Mouse (Mus musculus): ENCODE measurements around the gene Sdk1.
"Not testable (repeated sequence)": the region's sequence is repeated elsewhere in the genome, so short reads cannot be mapped to it uniquely, and the experiment has no call there.

The Sdk1 gene

GRCm38 (mm10) chr5:141633271-141633670, 392.0 kb downstream of the Sdk1 start:
- no peak for DNase-seq (ENCODE audit: low spot score in 2 of 2)

GRCm38 (mm10) chr5:141636406-141636805, 395.1 kb downstream of the Sdk1 start:
- DNase-seq (ENCODE audit: low spot score in 2 of 2), result no peak

GRCm38 (mm10) chr5:141637054-141637453, 395.8 kb downstream of the Sdk1 start:
- DNase-seq (ENCODE audit: low spot score in 2 of 2), result not testable (repeated sequence)

- DNase-seq (ENCODE audit: low spot score in 2 of 2), result no peak
Measured at GRCm38 (mm10) chr5:141645671-141646070, 404.4 kb downstream of the Sdk1 start.

GRCm38 (mm10) chr5:141646621-141647020, 405.3 kb downstream of the Sdk1 start:
- DNase-seq (ENCODE audit: low spot score in 2 of 2), result no peak

- no peak for DNase-seq (ENCODE audit: low spot score in 2 of 2)
Measured at GRCm38 (mm10) chr5:141649831-141650375, 408.6 kb downstream of the Sdk1 start.

GRCm38 (mm10) chr5:141651690-141652377, 410.5 kb downstream of the Sdk1 start:
- DNase-seq (ENCODE audit: low spot score in 2 of 2), result no peak

GRCm38 (mm10) chr5:141676371-141676770, 435.1 kb downstream of the Sdk1 start:
- no peak for DNase-seq (ENCODE audit: low spot score in 2 of 2)

- DNase-seq (ENCODE audit: low spot score in 2 of 2), result peak in 1 of 2 experiments; percentile 8
Measured at GRCm38 (mm10) chr5:141677034-141677433, 435.7 kb downstream of the Sdk1 start.

- DNase-seq (ENCODE audit: low spot score in 2 of 2), result no peak
Measured at GRCm38 (mm10) chr5:141677841-141678240, 436.6 kb downstream of the Sdk1 start.

GRCm38 (mm10) chr5:141686876-141687420, 445.7 kb downstream of the Sdk1 start:
- DNase-seq (ENCODE audit: low spot score in 2 of 2), result no peak

GRCm38 (mm10) chr5:141689442-141690105, 448.3 kb downstream of the Sdk1 start:
- no peak for DNase-seq (ENCODE audit: low spot score in 2 of 2)

GRCm38 (mm10) chr5:141691482-141691975, 450.2 kb downstream of the Sdk1 start:
- no peak for DNase-seq (ENCODE audit: low spot score in 2 of 2)

GRCm38 (mm10) chr5:141693716-141694115, 452.4 kb downstream of the Sdk1 start:
- DNase-seq (ENCODE audit: low spot score in 2 of 2), result no peak

GRCm38 (mm10) chr5:141694901-141695300, 453.6 kb downstream of the Sdk1 start:
- DNase-seq (ENCODE audit: low spot score in 2 of 2), result no peak

GRCm38 (mm10) chr5:141698406-141698805, 457.1 kb downstream of the Sdk1 start:
- DNase-seq (ENCODE audit: low spot score in 2 of 2), result no peak

- no peak for DNase-seq (ENCODE audit: low spot score in 2 of 2)
Measured at GRCm38 (mm10) chr5:141720751-141721150, 479.5 kb downstream of the Sdk1 start.

GRCm38 (mm10) chr5:141727968-141728367, 486.7 kb downstream of the Sdk1 start:
- DNase-seq (ENCODE audit: low spot score in 2 of 2), result no peak

- no peak for DNase-seq (ENCODE audit: low spot score in 2 of 2)
Measured at GRCm38 (mm10) chr5:141730006-141730405, 488.7 kb downstream of the Sdk1 start.

GRCm38 (mm10) chr5:141738725-141739124, 497.4 kb downstream of the Sdk1 start:
- DNase-seq (ENCODE audit: low spot score in 2 of 2), result no peak

GRCm38 (mm10) chr5:141748793-141749192, 507.5 kb downstream of the Sdk1 start:
- DNase-seq (ENCODE audit: low spot score in 2 of 2), result no peak

GRCm38 (mm10) chr5:141754278-141754677, 513.0 kb downstream of the Sdk1 start:
- DNase-seq (ENCODE audit: low spot score in 2 of 2), result peak; percentile 39 to 53

- DNase-seq (ENCODE audit: low spot score in 2 of 2), result peak in 1 of 2 experiments; percentile 28
Measured at GRCm38 (mm10) chr5:141758885-141759284, 517.6 kb downstream of the Sdk1 start.
